In genomic region chr11:52253674-52254375, GRCm38 (mm10) we compare ENCODE assay signal across 8 mouse cellular contexts. TPM values are rescaled to one million over a fixed set of nuclear protein-coding genes. Genes with fewer than 3 reads are reported as not detected.
A peak's percentile ranks its signal among the peaks of the same experiment; 100 is the strongest.
DNase-seq lines count a peak whose midpoint lies in the region; TF ChIP-seq lines count a peak whose summit lies in the region.

No protein-coding gene starts in this region.

- H3K4me3 ChIP-seq in olfactory bulb, adult 2 months (ENCODE audit: insufficient read depth, low read depth, low read length): no peak overlapping the region

- 66% methylated on average over 11 of the region's 11 CpGs for WGBS in olfactory bulb, adult 2 months

- peaks cover 11% of the 10 kb centered on the region for H3K4me1 ChIP-seq in olfactory bulb, adult 2 months (ENCODE audit: control insufficient read depth, insufficient read depth, low read length)

- TF ChIP-seq CTCF in olfactory bulb, adult 2 months (IDR thresholded peaks at IDR 0.05; ENCODE audit: insufficient read depth, low read depth, low read length): peak; percentile 45

- no peak overlapping the region for H3K27ac ChIP-seq in olfactory bulb, adult 2 months (ENCODE audit: insufficient read depth, low read depth, low read length)

- no peak for TF ChIP-seq POLR2A in olfactory bulb, adult 2 months (IDR thresholded peaks at IDR 0.05; ENCODE audit: insufficient read depth, low read depth, low read length)

- peak; percentile 73 for DNase-seq in CD4-positive, CD25-positive, alpha-beta regulatory T cell, adult 2 months (ENCODE audit: low read depth, low spot score)
- peak; percentile 55 to 68 for DNase-seq in adrenal gland, adult 18-20 months (ENCODE audit: low spot score in 2 of 2)
- peak; percentile 76 for DNase-seq in embryo, embryonic 11 days
- peak; percentile 63 to 73 for DNase-seq in heart, adult 9 months (ENCODE audit: low spot score in 2 of 2)
- DNase-seq in kidney, postnatal 25 days: peak; percentile 84 to 89
- DNase-seq in lung, adult 18-20 months: peak; percentile 75 to 78
- peak; percentile 65 to 68 for DNase-seq in urinary bladder, postnatal 4 days (ENCODE audit: low spot score in 2 of 2)

RNA-seq across cellular contexts. Expression of gene Skp1a, which starts 22.0 kb away (rescaled TPM):
- 100 to 1,000 TPM; 471 to 498 TPM for total RNA-seq in adrenal gland, adult 18-20 months (2021)
- polyA plus RNA-seq in olfactory bulb, adult 2 months (2012; ENCODE audit: insufficient read depth, insufficient read length, low replicate concordance, missing spikeins): 531 TPM in 1 of 2 replicates, not detected in the other

RNA-seq across cellular contexts. Expression of gene Tcf7, which starts 29.0 kb away (rescaled TPM):
- total RNA-seq in adrenal gland, adult 18-20 months (2021): 10 to 100 TPM; 35.1 to 46.9 TPM
- 377 and 809 TPM in 2 replicates for polyA plus RNA-seq in olfactory bulb, adult 2 months (2012; ENCODE audit: insufficient read depth, insufficient read length, low replicate concordance, missing spikeins)

RNA-seq across cellular contexts. Expression of gene Olfr1371, which starts 40.0 kb away (rescaled TPM):
- not detected for total RNA-seq in adrenal gland, adult 18-20 months (2021)
- polyA plus RNA-seq in olfactory bulb, adult 2 months (2012; ENCODE audit: insufficient read depth, insufficient read length, low replicate concordance, missing spikeins): not detected in 2 replicates
